10 mouse cellular contexts compared by ENCODE assay signal in genomic region chr2:125136846-125137245, GRCm38 (mm10). TPM values are rescaled to one million over a fixed set of nuclear protein-coding genes. Genes with fewer than 3 reads are reported as not detected.
A peak's percentile ranks its signal among the peaks of the same experiment; 100 is the strongest.
DNase-seq lines count a peak whose midpoint lies in the region; ATAC-seq and TF ChIP-seq lines count a peak whose summit lies in the region.
"Had no signal": no experiment of that assay in that cellular context is flagged by ENCODE, and none has a peak within 500 bp of the region (broad histone marks: within the 10 kb centered on the region; RNA-seq: fewer than 3 reads in every experiment).

No protein-coding gene starts in this region.

- no peaks in the 10 kb centered on the region for H3K36me3 ChIP-seq in heart, embryonic 16.5 days (ENCODE audit: control insufficient read depth, insufficient read depth)
- H3K36me3 ChIP-seq in stomach, embryonic 14.5 days (ENCODE audit: control insufficient read depth, insufficient read depth, low read length) = no peaks in the 10 kb centered on the region
- no peaks in the 10 kb centered on the region for H3K36me3 ChIP-seq in stomach, postnatal 0 days (ENCODE audit: control insufficient read depth, insufficient read depth, low read length)
- H3K36me3 ChIP-seq in midbrain, embryonic 10.5 days = no peaks in the 10 kb centered on the region

- no peak for DNase-seq in heart, postnatal 10 days
- no peak for DNase-seq in stomach, postnatal 0 days (ENCODE audit: low spot score)
- DNase-seq in midbrain, embryonic 10.5 days (ENCODE audit: low spot score) = no peak
- DNase-seq in ovary, adult 18-20 months (ENCODE audit: low spot score) = no peak
- DNase-seq in left cerebral cortex, adult 9 months (ENCODE audit: low spot score in 2 of 2) = no peak

- H3K9me3 ChIP-seq in heart, embryonic 16.5 days (replicated peaks; ENCODE audit: control insufficient read depth, low read length) = no peaks in the 10 kb centered on the region
- H3K9me3 ChIP-seq in stomach, embryonic 14.5 days (ENCODE audit: control insufficient read depth, low read depth, low read length) = no peaks in the 10 kb centered on the region
- no peaks in the 10 kb centered on the region for H3K9me3 ChIP-seq in stomach, postnatal 0 days (ENCODE audit: control insufficient read depth, low read length)
- H3K9me3 ChIP-seq in midbrain, embryonic 10.5 days (replicated peaks) = no peaks in the 10 kb centered on the region

- peaks cover 7% of the 10 kb centered on the region; the same call in 1 of the 2 replicates for H3K4me1 ChIP-seq in heart, embryonic 16.5 days (ENCODE audit: control insufficient read depth, insufficient read depth, low read length)
- 0 out of 2 replicates have a peak, but pooled peaks cover 3% of the 10 kb centered on the region for H3K4me1 ChIP-seq in stomach, embryonic 14.5 days (ENCODE audit: control insufficient read depth, insufficient read depth, low read length)
- no peaks in the 10 kb centered on the region for H3K4me1 ChIP-seq in stomach, postnatal 0 days (replicated peaks; ENCODE audit: control insufficient read depth, insufficient read depth)
- H3K4me1 ChIP-seq in midbrain, embryonic 10.5 days = peaks cover 10% of the 10 kb centered on the region

- 26% methylated on average over 7 of the region's 7 CpGs for WGBS in heart, embryonic 16.5 days
- 24% methylated on average over 7 of the region's 7 CpGs for WGBS in stomach, embryonic 14.5 days
- 28% methylated on average over 7 of the region's 7 CpGs for WGBS in stomach, postnatal 0 days
- 29% methylated on average over 7 of the region's 7 CpGs for WGBS in midbrain, embryonic 10.5 days

- H3K27me3 ChIP-seq in heart, embryonic 16.5 days (ENCODE audit: control insufficient read depth, insufficient read depth, low read length) = no peaks in the 10 kb centered on the region; the same call in 1 of the 2 replicates
- H3K27me3 ChIP-seq in stomach, embryonic 14.5 days (ENCODE audit: control insufficient read depth, insufficient read depth, low read length) = no peaks in the 10 kb centered on the region
- no peaks in the 10 kb centered on the region for H3K27me3 ChIP-seq in stomach, postnatal 0 days (ENCODE audit: control insufficient read depth, insufficient read depth, low read length)
- peaks cover 10% of the 10 kb centered on the region for H3K27me3 ChIP-seq in midbrain, embryonic 10.5 days (ENCODE audit: low read depth, poor library complexity, severe bottlenecking)

- no peak for ATAC-seq in heart, embryonic 16.5 days (replicated peaks; ENCODE audit: extremely low read depth, insufficient read depth, low FRiP score)
- no peak for ATAC-seq in stomach, embryonic 14.5 days (ENCODE audit: insufficient number of reproducible peaks, insufficient read depth, low FRiP score, low read depth)
- ATAC-seq in stomach, postnatal 0 days (ENCODE audit: low FRiP score, low TSS enrichment) = no peak
- ATAC-seq in inflammation-experienced regulatory T-cells, adult 6 months = no peak

- H3K9ac ChIP-seq in heart, embryonic 16.5 days (ENCODE audit: low read length) = no peak overlapping the region
- no peak overlapping the region for H3K9ac ChIP-seq in stomach, embryonic 14.5 days (replicated peaks; ENCODE audit: low read depth, low read length)
- no peak overlapping the region for H3K9ac ChIP-seq in stomach, postnatal 0 days (ENCODE audit: low read length)

- no peak overlapping the region for H3K27ac ChIP-seq in heart, embryonic 16.5 days (ENCODE audit: low read length)
- H3K27ac ChIP-seq in stomach, embryonic 14.5 days (ENCODE audit: low read length) = no peak overlapping the region
- H3K27ac ChIP-seq in stomach, postnatal 0 days (replicated peaks) = no peak overlapping the region
- H3K27ac ChIP-seq in midbrain, embryonic 10.5 days (replicated peaks) = no peak overlapping the region

- intact Hi-C loops in heart, postnatal 10 days (cut with DNase I) = no loop called here

- H3K4me2 ChIP-seq in heart, embryonic 16.5 days (ENCODE audit: low read depth, low read length) = peak overlapping the region; percentile 89
- peak overlapping the region; percentile 59; the same call in 1 of the 2 replicates for H3K4me2 ChIP-seq in stomach, embryonic 14.5 days (replicated peaks; ENCODE audit: low read depth, low read length)
- no peak overlapping the region; the same call in 1 of the 2 replicates for H3K4me2 ChIP-seq in stomach, postnatal 0 days (replicated peaks; ENCODE audit: low read depth)

- TF ChIP-seq EP300 in stomach, postnatal 0 days (optimal IDR thresholded peaks at IDR 0.05) = no peak

- no peak for TF ChIP-seq CTCF in stomach, postnatal 0 days (IDR thresholded peaks at IDR 0.05; ENCODE audit: low read depth)

- H3K4me3 ChIP-seq in heart, embryonic 16.5 days (ENCODE audit: low read length) = no peak overlapping the region; the same call in 1 of the 2 replicates
- H3K4me3 ChIP-seq in stomach, embryonic 14.5 days (ENCODE audit: low read depth, low read length) = 0 out of 2 replicates have a peak overlapping the region, but pooled peaks have one; percentile 5
- H3K4me3 ChIP-seq in stomach, postnatal 0 days (ENCODE audit: low read depth, low read length) = no peak overlapping the region
- peak overlapping the region; percentile 53 for H3K4me3 ChIP-seq in midbrain, embryonic 10.5 days

RNA-seq across cellular contexts. Expression of gene Ctxn2, which starts 0.4 kb away (rescaled TPM):
- polyA plus RNA-seq in heart, embryonic 16.5 days (2015; fragmentation: Nextera tagmentation; extraction: Ambion mirVana) = not detected in 2 replicates
- not detected for total RNA-seq in heart, postnatal 10 days (2021)
- not detected in 2 replicates for polyA plus RNA-seq in stomach, embryonic 14.5 days (2014; fragmentation: Nextera tagmentation; extraction: Ambion mirVana)
- 0.28 and 0.33 TPM in 2 replicates for polyA plus RNA-seq in stomach, postnatal 0 days (2015; fragmentation: Nextera tagmentation; extraction: Ambion mirVana)
- 0.17 TPM in 1 of 2 replicates, not detected in the other for polyA plus RNA-seq in midbrain, embryonic 10.5 days (2016; fragmentation: Nextera tagmentation; extraction: Ambion mirVana)
- polyA plus RNA-seq in inflammation-experienced regulatory T-cells, adult 6 months (2017; shearing (Covaris generic)) = not detected
- total RNA-seq: gastrocnemius, adult 8-10 months had no signal
- polyA plus RNA-seq: spleen, adult 2 months had no signal

RNA-seq across cellular contexts. Expression of gene Myef2, which starts 13.4 kb away (rescaled TPM):
- polyA plus RNA-seq in heart, embryonic 16.5 days (2015; fragmentation: Nextera tagmentation; extraction: Ambion mirVana) = 47.6 and 51.4 TPM in 2 replicates
- total RNA-seq in heart, postnatal 10 days (2021) = 10 to 100 TPM; 20.8 to 24.6 TPM
- polyA plus RNA-seq in stomach, embryonic 14.5 days (2014; fragmentation: Nextera tagmentation; extraction: Ambion mirVana) = 123 and 126 TPM in 2 replicates
- polyA plus RNA-seq in stomach, postnatal 0 days (2015; fragmentation: Nextera tagmentation; extraction: Ambion mirVana) = 20.2 and 22.1 TPM in 2 replicates
- 177 and 207 TPM in 2 replicates for polyA plus RNA-seq in midbrain, embryonic 10.5 days (2016; fragmentation: Nextera tagmentation; extraction: Ambion mirVana)
- 10 to 100 TPM; 36.4 to 48.8 (median 41.0) TPM for polyA plus RNA-seq in inflammation-experienced regulatory T-cells, adult 6 months (2017; shearing (Covaris generic))

RNA-seq across cellular contexts. Expression of gene Slc12a1, which starts 15.5 kb away (rescaled TPM):
- not detected in 2 replicates for polyA plus RNA-seq in heart, embryonic 16.5 days (2015; fragmentation: Nextera tagmentation; extraction: Ambion mirVana)
- total RNA-seq in heart, postnatal 10 days (2021) = not detected
- not detected in 2 replicates for polyA plus RNA-seq in stomach, embryonic 14.5 days (2014; fragmentation: Nextera tagmentation; extraction: Ambion mirVana)
- polyA plus RNA-seq in stomach, postnatal 0 days (2015; fragmentation: Nextera tagmentation; extraction: Ambion mirVana) = not detected in 2 replicates
- polyA plus RNA-seq in midbrain, embryonic 10.5 days (2016; fragmentation: Nextera tagmentation; extraction: Ambion mirVana) = not detected in 2 replicates
- not detected for polyA plus RNA-seq in inflammation-experienced regulatory T-cells, adult 6 months (2017; shearing (Covaris generic))
- total RNA-seq: gastrocnemius, adult 8-10 months had no signal

Comparison
In these comparisons a context has a peak if more than half of its experiments do, and no peak if none do; other contexts are left out.
1. H3K4me3 ChIP-seq: peak in stomach, embryonic 14.5 days (single experiment) and midbrain, embryonic 10.5 days (single experiment); none in heart, embryonic 16.5 days (single experiment) and stomach, postnatal 0 days (single experiment).